Mouse (Mus musculus) CD8-positive naive resting alpha-beta T cell, adult 2 months (primary cell): ENCODE results near the gene Ccpg1.

ENCODE experiments used
- DNase-seq, 2 experiments: peaks; one replicate each; pipeline ENCODE4 v3.0.0; 2022; ENCODE audit warnings: low read depth in 2 of 2, low spot score in 2 of 2

The Ccpg1 gene

GRCm38 (mm10) chr9:73045204-73045603 is 60.0 kb downstream of the Ccpg1 start:
- DNase-seq = no peak

- no peak for DNase-seq
Observed at GRCm38 (mm10) chr9:73045711-73046110, 60.5 kb downstream of the Ccpg1 start.

- DNase-seq = no peak
Observed at GRCm38 (mm10) chr9:73047906-73048305, 62.7 kb downstream of the Ccpg1 start.

GRCm38 (mm10) chr9:73048927-73049326 is 63.7 kb downstream of the Ccpg1 start:
- no peak for DNase-seq

GRCm38 (mm10) chr9:73049833-73050232 is 64.6 kb downstream of the Ccpg1 start:
- no peak for DNase-seq

DNA sequence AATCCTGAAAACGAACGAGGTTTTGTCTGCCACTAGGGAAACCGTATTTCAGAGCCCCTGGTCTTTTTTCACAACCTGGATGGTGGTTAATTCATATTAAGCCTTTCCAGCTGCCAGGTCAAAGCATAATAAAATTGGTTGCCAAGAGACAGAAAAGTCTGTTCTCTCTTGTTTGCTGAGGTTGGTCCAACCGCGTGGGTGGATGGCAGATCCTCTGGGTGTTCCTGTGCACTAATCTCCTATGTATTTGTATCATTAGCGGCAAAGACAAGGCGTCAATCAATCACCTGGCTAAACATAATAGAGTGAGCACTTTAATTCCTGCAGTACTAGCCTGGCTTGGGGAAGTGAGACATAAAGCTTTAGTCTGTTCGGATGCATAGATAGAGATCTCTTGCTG is 65.4 kb downstream of the Ccpg1 start:
- DNase-seq = no peak

DNA sequence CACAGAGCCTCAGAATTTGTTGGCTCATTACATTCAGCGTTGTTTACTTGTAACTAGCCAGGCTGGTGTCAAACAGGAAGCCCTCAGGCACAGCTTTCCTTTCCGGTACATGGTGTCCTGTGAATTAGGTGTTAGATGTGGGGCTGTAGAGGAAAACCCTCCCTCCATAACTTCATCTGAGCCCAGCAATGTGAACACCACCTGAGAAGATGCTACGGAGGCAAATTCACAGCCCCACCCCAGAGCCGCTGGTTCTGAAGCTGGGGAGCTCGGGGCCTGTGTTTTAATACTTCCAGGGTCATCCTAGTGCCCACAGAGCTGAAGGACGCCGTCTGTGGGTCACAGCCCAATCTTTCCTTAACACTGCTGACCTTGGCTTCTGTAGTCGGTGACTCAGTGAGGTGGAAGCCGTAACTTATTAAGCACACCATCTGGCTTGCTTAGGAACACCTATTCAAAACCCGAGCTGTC is 70.2 kb downstream of the Ccpg1 start:
- no peak for DNase-seq

- DNase-seq = no peak
Observed at GRCm38 (mm10) chr9:73059224-73059623, 74.0 kb downstream of the Ccpg1 start.

DNA sequence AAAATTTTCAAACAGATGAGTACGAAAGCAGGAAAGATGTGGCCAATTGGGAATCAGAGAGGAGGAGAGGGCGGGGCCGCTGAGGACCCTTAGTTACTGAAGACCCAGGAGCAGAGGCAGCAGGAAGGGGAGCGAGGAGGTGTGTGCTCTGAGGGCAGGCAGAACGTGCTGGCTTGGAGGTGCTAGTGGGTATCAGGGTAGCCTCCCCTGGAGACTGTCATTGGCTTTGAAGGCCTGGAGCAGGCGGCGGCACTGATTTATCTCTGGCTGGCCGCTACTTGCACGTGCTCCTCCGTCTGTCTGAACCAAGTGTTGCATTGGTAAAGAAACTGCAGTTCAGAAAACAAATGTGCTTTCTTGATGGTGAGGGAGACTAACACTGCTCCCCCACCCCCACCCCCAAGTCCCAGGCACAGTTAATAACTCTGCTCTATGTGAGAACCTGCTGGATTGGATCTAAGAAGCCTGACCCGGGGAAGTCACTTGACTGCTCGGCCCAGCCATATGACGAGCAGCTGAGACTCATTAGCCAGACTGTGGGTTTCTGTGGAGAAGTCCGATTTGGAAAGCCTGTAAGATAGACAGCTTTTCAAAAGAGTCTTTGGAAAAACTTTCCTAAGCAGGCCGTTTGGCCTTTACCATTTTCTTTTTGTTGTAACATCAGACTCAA is 78.5 kb downstream of the Ccpg1 start:
- DNase-seq = no peak
